Mouse (Mus musculus) kidney, adult 9 months (tissue): ENCODE measurements around the gene Rsrp1.
"Not testable (repeated sequence)": the region's sequence is repeated elsewhere in the genome, so short reads cannot be mapped to it uniquely, and the experiment has no call there.

Experiments used
- DNase-seq: peaks from one replicate; pipeline ENCODE4 v3.0.0; 2022

Rsrp1 gene

GRCm38 (mm10) chr4:134923258-134924018 is at the start of gene Rsrp1:
Rsrp1 (plus strand) TSS chr4:134923592.
- DNase-seq: peak; percentile 97

DNA sequence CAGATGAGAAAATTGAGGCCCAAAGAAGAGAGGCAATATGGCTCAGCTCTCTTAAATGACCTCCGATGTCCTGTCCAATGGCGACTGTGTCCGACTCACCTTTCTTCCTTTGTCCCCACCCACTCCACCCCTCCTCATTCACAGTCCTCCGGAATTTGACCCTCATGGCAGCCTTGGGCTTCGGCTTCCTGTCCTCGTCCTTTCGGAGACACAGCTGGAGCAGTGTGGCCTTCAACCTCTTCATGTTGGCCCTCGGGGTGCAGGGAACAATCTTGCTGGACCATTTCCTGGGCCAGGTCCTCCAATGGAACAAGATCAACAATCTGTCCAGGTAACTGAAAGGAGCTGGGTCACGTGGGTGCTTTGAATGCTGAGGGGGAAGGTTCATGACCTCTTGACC is 47.2 kb upstream of the Rsrp1 start:
- DNase-seq: no peak

GRCm38 (mm10) chr4:134879410-134879981 is 43.9 kb upstream of the Rsrp1 start:
- DNase-seq: peak; percentile 77

- no peak for DNase-seq
Observed at GRCm38 (mm10) chr4:134880041-134880440, 43.4 kb upstream of the Rsrp1 start.

DNA sequence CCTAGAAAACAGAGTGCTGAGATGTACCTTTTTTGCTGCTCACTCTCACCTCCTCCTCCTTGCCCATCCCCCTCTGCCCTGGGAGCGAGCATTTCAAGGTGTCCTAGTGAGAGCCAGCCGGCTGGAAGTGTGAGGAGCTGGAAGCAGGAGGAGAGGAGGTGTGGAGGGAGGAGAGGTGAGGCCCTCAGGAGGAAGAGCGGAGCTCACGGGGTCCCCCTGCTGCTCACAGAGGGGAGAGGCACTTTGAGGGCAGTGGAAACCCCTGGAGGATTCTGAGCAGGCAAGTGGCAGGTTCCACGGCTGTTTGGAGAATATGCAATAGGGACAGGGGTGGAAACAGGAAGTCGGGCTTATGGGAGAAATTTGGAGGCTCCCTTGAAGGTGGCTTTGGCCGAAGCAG is 40.1 kb upstream of the Rsrp1 start:
- DNase-seq: peak; percentile 47

GRCm38 (mm10) chr4:134883808-134884207 is 39.6 kb upstream of the Rsrp1 start:
- DNase-seq: no peak

GRCm38 (mm10) chr4:134884364-134884763 is 39.0 kb upstream of the Rsrp1 start:
- DNase-seq: no peak

GRCm38 (mm10) chr4:134892096-134892495 is 31.3 kb upstream of the Rsrp1 start:
- DNase-seq: peak; percentile 74

DNA sequence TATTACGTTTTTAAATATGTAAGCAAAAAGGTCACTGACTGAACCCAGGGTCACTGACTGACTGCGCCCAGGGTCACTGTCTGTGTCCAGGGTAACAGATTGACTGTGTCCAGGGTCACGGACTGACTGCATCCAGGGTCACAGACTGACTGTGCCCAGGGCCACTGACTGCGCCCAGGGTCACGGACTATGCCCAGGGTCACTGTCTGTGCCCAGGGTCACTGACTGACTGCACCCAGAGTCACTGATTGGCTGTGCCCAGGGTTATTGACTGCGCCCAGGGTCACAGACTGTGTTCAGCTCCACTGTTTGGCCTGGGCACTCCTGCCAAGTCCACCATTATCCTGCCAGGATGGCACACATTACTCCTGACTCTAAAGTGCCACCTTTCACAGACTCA is 26.1 kb upstream of the Rsrp1 start:
- peak; percentile 68 for DNase-seq

- no peak for DNase-seq
Observed at GRCm38 (mm10) chr4:134901126-134901525, 22.3 kb upstream of the Rsrp1 start.

DNA sequence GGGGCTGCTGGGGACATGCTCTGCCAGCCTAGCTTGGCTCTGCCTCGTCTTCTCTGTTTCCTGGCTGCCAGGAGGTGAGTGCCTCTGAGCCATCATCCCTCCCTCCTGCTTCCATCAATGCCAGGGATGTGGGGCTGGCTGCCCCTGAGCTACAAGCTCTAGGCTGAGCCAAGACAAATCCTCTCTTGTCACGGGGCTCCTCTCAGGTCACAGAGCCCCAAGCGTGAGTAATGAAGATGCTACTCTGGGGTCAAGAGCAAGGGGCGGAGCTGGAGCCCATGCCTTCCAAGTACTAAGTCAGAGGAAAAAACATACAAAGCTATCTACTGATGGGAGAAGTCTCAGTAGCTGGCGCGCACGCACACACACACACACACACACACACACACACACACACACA is 20.3 kb upstream of the Rsrp1 start:
- DNase-seq: no peak

- DNase-seq: not testable (repeated sequence)
Observed at GRCm38 (mm10) chr4:134911406-134911805, 12.0 kb upstream of the Rsrp1 start.

- peak; percentile 74 for DNase-seq
Observed at GRCm38 (mm10) chr4:134913413-134913812, 10.0 kb upstream of the Rsrp1 start.

DNA sequence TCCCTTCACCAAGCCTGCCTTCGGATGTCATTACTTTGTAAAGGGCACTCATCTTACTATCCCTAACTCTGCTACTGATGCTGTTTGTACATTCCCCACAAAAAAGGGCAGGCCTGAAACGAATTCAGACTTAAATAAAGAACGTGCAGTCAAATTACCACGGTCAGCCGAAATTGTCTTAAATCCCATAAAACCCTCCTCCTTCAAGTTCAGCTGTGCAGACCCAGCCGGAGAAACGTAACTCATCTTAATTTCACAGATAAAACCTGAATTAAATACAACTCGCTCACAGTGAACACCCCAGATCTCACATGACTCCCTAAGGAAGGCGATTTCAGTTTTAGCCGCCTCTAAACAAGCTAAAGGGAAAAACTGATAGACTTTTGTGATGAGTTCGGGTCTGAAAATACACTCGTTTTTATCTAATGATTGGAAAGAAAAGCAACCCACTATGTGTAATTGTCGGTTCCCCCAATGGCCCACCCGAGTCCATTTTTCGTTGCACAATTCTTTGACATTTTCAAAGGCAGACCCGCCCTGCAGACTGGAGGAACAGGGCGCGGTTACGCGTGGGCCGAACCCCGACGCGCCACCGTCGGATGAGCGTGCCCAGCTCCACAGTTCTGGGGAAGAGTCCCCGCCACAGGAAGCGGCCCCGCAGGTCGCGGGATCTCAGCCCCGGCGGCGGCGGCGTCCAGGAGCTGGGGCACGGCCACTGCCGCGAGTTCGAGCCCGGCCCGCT is 9.1 kb upstream of the Rsrp1 start:
- no peak for DNase-seq

DNA sequence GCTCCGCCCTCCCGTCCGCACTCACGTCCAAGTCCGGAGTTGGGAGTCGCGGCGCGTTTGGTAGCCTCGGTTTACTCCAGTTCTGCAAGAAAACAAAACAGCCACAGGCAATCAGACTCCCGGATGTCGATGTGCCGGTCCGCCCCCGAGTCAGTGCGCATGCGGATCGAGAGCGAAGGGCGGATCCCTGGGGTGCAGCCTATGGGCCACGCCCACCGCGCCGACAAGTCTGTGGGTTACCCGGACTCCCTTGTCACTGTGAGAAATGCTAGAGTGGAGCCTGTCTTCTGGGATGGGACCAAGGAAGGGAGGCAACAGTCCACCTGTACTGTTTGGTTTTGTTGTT is 8.6 kb upstream of the Rsrp1 start, which contains the start of gene Tmem50a:
Tmem50a (minus strand) TSS at position 161 of the 346 bp plus-strand sequence.
- DNase-seq: peak; percentile 93

GRCm38 (mm10) chr4:134915223-134916050 is 8.0 kb upstream of the Rsrp1 start:
- DNase-seq: no peak

GRCm38 (mm10) chr4:134917194-134917593 is 6.2 kb upstream of the Rsrp1 start:
- no peak for DNase-seq

GRCm38 (mm10) chr4:134918381-134918780 is 5.0 kb upstream of the Rsrp1 start:
- peak; percentile 91 for DNase-seq

- no peak for DNase-seq
Observed at GRCm38 (mm10) chr4:134919733-134920540, 3.5 kb upstream of the Rsrp1 start.

- DNase-seq: no peak
Observed at GRCm38 (mm10) chr4:134920631-134921030, 2.8 kb upstream of the Rsrp1 start.

DNA sequence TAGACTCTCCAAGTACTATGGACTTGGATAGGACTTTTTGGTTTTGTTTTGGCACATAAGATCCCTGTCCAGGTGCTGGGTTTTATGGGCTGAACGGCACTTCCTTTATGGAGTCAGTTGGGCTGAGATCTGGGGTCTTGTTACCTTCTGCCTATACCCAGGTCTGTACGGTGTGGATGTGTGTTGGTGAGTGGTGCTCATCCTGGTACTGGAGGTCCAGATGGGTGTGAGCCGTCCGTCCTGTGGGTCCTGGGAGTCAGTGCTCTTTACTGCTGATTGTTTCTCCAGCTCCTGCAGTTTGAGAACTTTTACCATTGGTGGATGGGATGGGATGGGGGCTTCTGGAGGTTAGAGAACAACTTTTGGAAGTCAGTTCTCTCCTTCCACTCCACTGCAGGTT is 1.7 kb upstream of the Rsrp1 start:
- no peak for DNase-seq
